ENCODE assay signal across 9 mouse cellular contexts in the genomic region with DNA sequence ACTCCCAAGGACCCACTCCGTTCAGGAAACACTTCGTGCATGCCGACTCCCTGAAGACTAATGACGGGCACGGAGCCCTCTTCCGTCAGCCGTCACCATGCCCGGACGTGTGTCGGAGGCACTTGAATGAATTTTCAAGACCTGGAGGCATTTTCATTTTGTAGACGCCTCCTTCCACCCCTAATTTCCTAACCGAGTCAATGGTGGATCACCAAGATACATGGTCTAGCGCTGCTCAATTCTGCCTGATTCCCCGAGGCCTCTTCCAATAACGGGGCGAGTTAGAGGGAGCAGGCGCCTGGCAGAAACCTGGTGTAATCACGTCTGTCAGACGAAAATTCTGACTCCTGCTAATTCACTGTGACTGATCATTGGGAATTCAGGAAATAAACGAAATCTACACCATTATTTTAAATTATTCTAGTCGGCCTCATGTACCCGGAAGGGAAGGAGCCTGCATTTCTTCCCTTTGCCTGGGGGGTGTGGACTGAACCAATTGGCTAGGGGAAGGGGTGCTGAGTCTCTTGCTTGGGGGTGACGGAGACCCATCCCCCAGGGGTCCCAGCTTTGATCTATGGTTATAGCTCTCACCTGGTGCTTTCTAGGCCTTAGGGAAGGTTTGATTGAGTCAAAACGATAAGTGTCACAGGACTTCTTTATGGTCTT.
DNase-seq lines count a peak whose midpoint lies in the region; ATAC-seq lines count a peak whose summit lies in the region.
"Had no signal": no experiment of that assay in that cellular context is flagged by ENCODE, and none has a peak within 500 bp of the region (broad histone marks: within the 10 kb centered on the region; RNA-seq: fewer than 3 reads in every experiment).

No protein-coding gene starts in this region.

- no peak for ATAC-seq in CD4-positive, CD25-positive, alpha-beta regulatory T cell, adult 4 months
- ATAC-seq in megakaryocyte progenitor cell, adult 5-6 weeks (replicated peaks; ENCODE audit: poor library complexity) = no peak

- DNase-seq in left cerebral cortex, postnatal 25 days (ENCODE audit: low spot score in 2 of 2) = peak; percentile 29 to 39
- no peak for DNase-seq in left cerebral cortex, adult 11 months (ENCODE audit: low spot score)
- peak; percentile 46 for DNase-seq in forelimb bud, embryonic 11.5 days (ENCODE audit: low read depth, low spot score)
- DNase-seq in layer of hippocampus, postnatal 10 days (ENCODE audit: low spot score in 2 of 2) = peak; percentile 23 to 41
- DNase-seq in right cerebral cortex, adult 2 months (ENCODE audit: low spot score in 2 of 2) = peak; percentile 41 to 45
- no peak for DNase-seq in embryo, embryonic 9.5 days (ENCODE audit: extremely low spot score)
- DNase-seq: liver, embryonic 13.5 days had no signal

- intact Hi-C loops in left cerebral cortex, postnatal 25 days (cut with DNase I) = no loop called here

Comparison
In these comparisons a context has a peak if more than half of its experiments do, and no peak if none do; other contexts are left out.
1. DNase-seq: peak in left cerebral cortex, postnatal 25 days (2 of 2), forelimb bud, embryonic 11.5 days (single experiment), layer of hippocampus, postnatal 10 days (2 of 2) and right cerebral cortex, adult 2 months (2 of 2); none in left cerebral cortex, adult 11 months (single experiment) and embryo, embryonic 9.5 days (single experiment).